Mouse (Mus musculus) liver, embryonic 14.5 days (tissue): ENCODE measurements around the gene Nhlrc2. TPM values are rescaled to one million over a fixed set of nuclear protein-coding genes. Genes with fewer than 3 reads are reported as not detected.
A peak's percentile ranks its signal among the peaks of the same experiment; 100 is the strongest.

ENCODE experiments used
- ATAC-seq: fragments of 200-750 bp; cut with Nextera tagmentation; 2 replicates; pipeline ENCODE4 v1.8.0; 2017; ENCODE audit warnings: moderate number of reproducible peaks, mild to moderate bottlenecking, moderate library complexity; ENCODE audit not compliant: insufficient read depth
- DNase-seq, 3 experiments: peaks; one replicate each; pipeline ENCODE4 v3.0.0-alpha.2; 2012 to 2013; ENCODE audit warnings: low read depth in 3 of 3, low spot score in 3 of 3
- H3K27ac ChIP-seq: fragments of 300-500 bp; sonication (generic); 2 replicates; pipeline ENCODE4 v1.5.1; 2014; ENCODE audit warnings: moderate library complexity, mild to moderate bottlenecking, control low read depth, inconsistent platforms
- H3K27me3 ChIP-seq: fragments of 300-500 bp; sonication (generic); 2 replicates; pipeline ENCODE4 v1.6.1; 2014; ENCODE audit warnings: mild to moderate bottlenecking, low read length, moderate library complexity; ENCODE audit not compliant: control insufficient read depth, insufficient read depth
- H3K36me3 ChIP-seq: fragments of 300-500 bp; sonication (generic); replicated peaks from 2 replicates; pipeline ENCODE4 v1.6.1; 2014; ENCODE audit warnings: low read depth; ENCODE audit not compliant: control insufficient read depth, insufficient read depth
- H3K4me1 ChIP-seq, 2 experiments: fragments of 200-500 bp in 1 of 2; fragments of 300-500 bp in 1 of 2; sonication (generic) in 1 of 2; replicated peaks; 2 replicates each; pipeline ENCODE4 v1.6.1; 2012 to 2014; ENCODE audit warnings: antibody characterized with exemption in 1 of 2, inconsistent platforms in 1 of 2, low read length in 1 of 2; ENCODE audit not compliant: control insufficient read depth in 2 of 2, insufficient read depth in 2 of 2
- H3K4me2 ChIP-seq: fragments of 300-500 bp; sonication (generic); 2 replicates; pipeline ENCODE4 v1.6.1; 2014; ENCODE audit warnings: low read depth, mild to moderate bottlenecking, control low read depth, moderate library complexity
- H3K4me3 ChIP-seq, 2 experiments: fragments of 200-500 bp in 1 of 2; fragments of 300-500 bp in 1 of 2; sonication (generic) in 1 of 2; 2 replicates each; pipeline ENCODE4 v1.5.1; 2012 to 2014; ENCODE audit warnings: low read depth in 2 of 2, low read length in 2 of 2, mild to moderate bottlenecking in 2 of 2, control low read depth in 1 of 2, inconsistent platforms in 1 of 2, moderate library complexity in 1 of 2; ENCODE audit not compliant: insufficient read depth in 1 of 2
- H3K9ac ChIP-seq: fragments of 300-500 bp; sonication (generic); replicated peaks from 2 replicates; pipeline ENCODE4 v1.6.1; 2014; ENCODE audit warnings: mild to moderate bottlenecking, control low read depth, moderate library complexity
- H3K9me3 ChIP-seq: fragments of 300-500 bp; sonication (generic); 2 replicates; pipeline ENCODE4 v1.6.1; 2016; ENCODE audit warnings: low read length, mixed read lengths; ENCODE audit not compliant: control insufficient read depth
- CTCF ChIP-seq: IDR thresholded peaks from 2 replicates; pipeline ENCODE4 v1.5.1; 2016; ENCODE audit warnings: antibody characterized with exemption, low read depth, control low read depth
- EP300 ChIP-seq: IDR thresholded peaks from 2 replicates; pipeline ENCODE4 v1.6.1; 2016; ENCODE audit warnings: antibody characterized with exemption, low read depth
- WGBS: fragments of 180-500 bp; shearing (Covaris S2); extraction: QIAGEN DNeasy Blood & Tissue Kit; methylation state at CpG from one replicate; pipeline ENCODE4 v1.1.7; 2014; ENCODE audit not compliant: insufficient replicate concordance; 5-methylcytosine and 5-hydroxymethylcytosine counted together
- polyA plus RNA-seq, 2 experiments: library from polyadenylated mRNA; depleted of rRNA in 1 of 2; stranded (reverse) in 1 of 2; unstranded in 1 of 2; fragments of >200 nt; fragmentation: Nextera tagmentation in 1 of 2; extraction: Ambion mirVana in 1 of 2; gene quantifications; 2 replicates each; pipeline versions ENCODE4 v1.2.1 to v1.2.3; 2012 to 2014

The Nhlrc2 gene
- polyA plus RNA-seq, 2 experiments: 5.0 to 6.9 TPM

DNA sequence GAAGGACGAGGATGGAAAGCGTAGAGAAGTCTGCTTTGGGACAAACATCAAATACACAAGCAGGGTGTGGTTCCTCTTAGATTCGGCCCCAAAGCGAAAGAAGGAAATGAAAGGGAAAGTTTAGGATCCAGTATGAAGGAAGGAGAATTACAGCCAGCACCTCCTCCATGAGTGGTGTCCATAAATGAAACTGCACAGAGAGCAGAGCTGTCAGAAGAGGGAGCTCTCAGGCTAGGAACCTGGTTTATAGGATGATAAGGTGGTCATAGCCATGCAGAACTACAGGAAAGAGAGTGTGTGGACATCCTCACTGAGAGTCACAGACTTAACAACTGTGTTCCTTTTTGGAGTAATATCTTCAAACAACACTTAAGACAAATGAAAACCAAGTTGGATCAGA is 18.0 kb downstream of the Nhlrc2 start:
- no peak for TF ChIP-seq EP300
- peak; percentile 63 for TF ChIP-seq CTCF
- Histone ChIP-seq H3K9ac (no peak overlapping the region), H3K27me3 (no peaks in the 10 kb centered on the region), H3K4me1 (peaks cover 0 to 10% of the 10 kb centered on the region in 2 experiments; a peak in 3 of 4 replicates), H3K36me3 (no peaks in the 10 kb centered on the region; the same call in 1 of the 2 replicates), H3K4me2 (no peak overlapping the region), H3K4me3 (no peak overlapping the region), H3K27ac (no peak overlapping the region), H3K9me3 (no peaks in the 10 kb centered on the region)
- DNase-seq (no peak), ATAC-seq (no peak)
- 68% methylated on average over 4 of the region's 4 CpGs for WGBS

DNA sequence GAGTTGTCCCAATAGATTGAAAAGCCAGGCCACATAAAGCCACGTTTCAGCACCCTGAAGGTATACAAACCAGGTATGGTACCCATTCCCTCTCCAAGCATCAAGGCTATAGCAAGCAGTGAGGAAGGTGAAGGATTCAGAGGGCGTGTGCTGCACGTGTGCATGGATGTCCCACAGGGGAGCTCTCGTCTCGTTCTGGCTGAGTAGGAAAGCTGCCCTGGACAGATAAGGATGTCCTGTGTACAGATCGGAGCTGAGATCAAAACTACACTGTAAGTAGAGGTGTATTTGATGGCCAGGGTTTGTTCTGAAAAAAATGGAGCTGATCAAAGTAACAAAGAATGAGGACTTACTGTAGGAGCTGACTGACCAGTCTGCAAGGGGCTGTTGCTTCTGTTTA is 18.9 kb downstream of the Nhlrc2 start:
- Histone ChIP-seq H3K27me3 (no peaks in the 10 kb centered on the region), H3K9ac (no peak overlapping the region), H3K4me3 (no peak overlapping the region), H3K9me3 (no peaks in the 10 kb centered on the region), H3K4me1 (peaks cover 0 to 13% of the 10 kb centered on the region in 2 experiments), H3K4me2 (no peak overlapping the region), H3K36me3 (no peaks in the 10 kb centered on the region; the same call in none of the 2 replicates), H3K27ac (no peak overlapping the region)
- ATAC-seq: no peak; the same call in 1 of the 2 replicates
- TF ChIP-seq CTCF (no peak), EP300 (peak; percentile 56)
- DNase-seq: no peak
- 39% methylated on average over 6 of the region's 6 CpGs for WGBS

DNA sequence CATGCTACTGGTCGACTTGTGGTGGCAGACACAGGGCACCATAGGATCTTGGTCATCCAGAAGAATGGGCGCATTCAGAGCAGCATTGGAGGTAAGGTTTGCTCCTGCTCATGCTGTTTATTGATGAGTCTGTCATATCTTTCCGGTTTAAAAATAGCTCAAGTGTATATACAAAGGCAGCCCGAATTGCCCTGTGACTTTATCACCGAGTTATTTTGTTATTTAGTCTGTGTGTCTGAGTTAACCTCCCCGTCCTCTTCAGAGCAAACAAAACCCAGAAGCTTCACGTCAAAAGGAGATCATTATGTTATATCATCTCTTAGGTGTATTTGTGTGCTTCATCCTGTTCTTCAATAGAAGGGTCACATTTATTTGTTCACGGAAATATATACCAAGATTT is 22.7 kb downstream of the Nhlrc2 start:
- no peak overlapping the region for H3K9ac ChIP-seq
- H3K4me2 ChIP-seq: no peak overlapping the region
- DNase-seq (no peak), ATAC-seq (no peak)
- H3K27ac ChIP-seq: no peak overlapping the region
- no peaks in the 10 kb centered on the region for H3K9me3 ChIP-seq
- peaks cover 0 to 11% of the 10 kb centered on the region in 2 experiments; a peak in 2 of 4 replicates for H3K4me1 ChIP-seq
- TF ChIP-seq CTCF (no peak), EP300 (no peak)
- H3K36me3 ChIP-seq: no peaks in the 10 kb centered on the region; the same call in none of the 2 replicates
- WGBS: 71% methylated on average over 8 of the region's 8 CpGs
- no peaks in the 10 kb centered on the region for H3K27me3 ChIP-seq
- no peak overlapping the region for H3K4me3 ChIP-seq

DNA sequence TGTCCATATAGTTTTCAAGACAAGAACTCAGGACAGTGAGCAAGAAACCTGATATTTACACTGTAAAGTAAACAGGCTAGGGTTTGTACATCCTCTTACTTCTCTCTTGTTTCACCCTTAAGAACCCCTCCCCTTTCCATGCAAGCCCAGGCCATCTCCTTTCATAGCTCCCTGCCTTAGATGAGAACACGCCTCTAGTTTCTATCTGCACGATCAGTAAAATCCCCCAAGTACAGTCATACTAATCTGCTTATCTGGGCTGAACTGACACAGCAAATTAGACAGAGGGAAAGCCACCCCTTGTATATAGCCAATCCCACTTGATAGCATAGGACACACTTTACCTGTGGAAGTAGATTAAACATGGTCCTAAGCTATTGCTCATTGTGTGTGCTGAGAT is 23.2 kb downstream of the Nhlrc2 start:
- no peak overlapping the region for H3K9ac ChIP-seq
- no peak for DNase-seq
- no peaks in the 10 kb centered on the region for H3K9me3 ChIP-seq
- no peak for TF ChIP-seq EP300
- WGBS: 34% methylated on average over 2 of the region's 2 CpGs
- ATAC-seq: peak; percentile 26; the same call in 1 of the 2 replicates
- H3K27me3 ChIP-seq: no peaks in the 10 kb centered on the region
- no peak overlapping the region for H3K27ac ChIP-seq
- no peaks in the 10 kb centered on the region; the same call in none of the 2 replicates for H3K36me3 ChIP-seq
- no peak overlapping the region for H3K4me2 ChIP-seq
- peaks cover 0 to 11% of the 10 kb centered on the region in 2 experiments; a peak in 2 of 4 replicates for H3K4me1 ChIP-seq
- H3K4me3 ChIP-seq: no peak overlapping the region

DNA sequence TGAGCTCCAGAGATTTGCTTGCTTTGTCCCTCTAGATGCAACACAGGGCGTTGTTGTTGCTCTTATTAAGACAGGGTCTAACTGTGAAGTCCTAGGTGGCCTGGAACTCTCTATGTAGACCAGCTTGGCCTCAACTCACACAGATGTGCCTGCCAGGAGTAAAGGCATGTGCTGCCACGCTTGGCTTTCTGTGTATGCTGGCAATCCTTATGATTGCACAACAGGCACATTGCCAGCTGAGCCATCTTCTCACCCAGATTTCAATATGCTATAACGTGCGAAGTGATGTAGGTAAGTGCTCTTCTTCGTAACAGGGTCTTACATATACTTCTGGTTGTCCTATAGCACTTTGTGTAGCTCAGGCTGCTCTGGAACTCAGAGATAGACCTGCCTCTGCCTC is 23.9 kb downstream of the Nhlrc2 start:
- Histone ChIP-seq H3K4me3 (no peak overlapping the region), H3K27ac (no peak overlapping the region), H3K9me3 (no peaks in the 10 kb centered on the region), H3K4me2 (no peak overlapping the region), H3K9ac (no peak overlapping the region), H3K36me3 (peaks cover under 1% of the 10 kb centered on the region), H3K27me3 (no peaks in the 10 kb centered on the region), H3K4me1 (peaks cover 0 to 8% of the 10 kb centered on the region in 2 experiments; a peak in 2 of 4 replicates)
- ATAC-seq: no peak
- 85% methylated on average over 5 of the region's 5 CpGs for WGBS
- no peak for DNase-seq
- TF ChIP-seq CTCF: no peak
- no peak for TF ChIP-seq EP300
